Mouse (Mus musculus): Measurements from ENCODE around the gene Ankrd12. TPM values are rescaled to one million over a fixed set of nuclear protein-coding genes. Genes with fewer than 3 reads are reported as not detected.

Ankrd12 gene
- polyA plus RNA-seq, 1 experiment from 2014 or later, result 21.5 TPM

- WGBS, result 78% methylated on average over 5 of the region's 5 CpGs
Observed at GRCm38 (mm10) chr17:65952083-65952482, 124.8 kb downstream of the Ankrd12 start.

GRCm38 (mm10) chr17:65950622-65951404 lies 126.1 kb downstream of the Ankrd12 start, which contains the start of gene Twsg1:
Gene Twsg1, minus strand, starts transcription at chr17:65951226.
- Histone ChIP-seq H3K9ac (ENCODE audit: low read length) (peak within 1 kb of the TSS; percentile 97), H3K4me1 (ENCODE audit: control insufficient read depth, insufficient read depth, low read length) (peaks cover 11% of the 10 kb centered on the region), H3K27me3 (ENCODE audit: control insufficient read depth, insufficient read depth, low read length) (no peaks in the 10 kb centered on the region), H3K27ac (ENCODE audit: low read length) (peak within 1 kb of the TSS; percentile 92), H3K36me3 (ENCODE audit: control insufficient read depth, insufficient read depth) (peaks cover 13% of the 10 kb centered on the region), H3K4me2 (ENCODE audit: low read depth, low read length) (peak within 1 kb of the TSS; percentile 75), H3K4me3 (ENCODE audit: low read length) (peak within 1 kb of the TSS; percentile 95), H3K9me3 (replicated peaks; ENCODE audit: control insufficient read depth, low read length) (no peaks in the 10 kb centered on the region)
- ATAC-seq (replicated peaks; ENCODE audit: extremely low read depth, insufficient read depth, low FRiP score), result peak; percentile 97
- WGBS, result under 1% methylated on average over 80 of the region's 87 CpGs

More at GRCm38 (mm10) chr17:65952083-65952482, 124.8 kb downstream of the Ankrd12 start:
- Histone ChIP-seq H3K9me3 (replicated peaks; ENCODE audit: control insufficient read depth, low read length) (no peaks in the 10 kb centered on the region), H3K27ac (ENCODE audit: low read length) (no peak overlapping the region), H3K27me3 (ENCODE audit: control insufficient read depth, insufficient read depth, low read length) (no peaks in the 10 kb centered on the region), H3K36me3 (ENCODE audit: control insufficient read depth, insufficient read depth) (peaks cover 6% of the 10 kb centered on the region), H3K4me3 (ENCODE audit: low read length) (no peak overlapping the region), H3K4me2 (ENCODE audit: low read depth, low read length) (no peak overlapping the region), H3K4me1 (ENCODE audit: control insufficient read depth, insufficient read depth, low read length) (peaks cover 11% of the 10 kb centered on the region), H3K9ac (ENCODE audit: low read length) (no peak overlapping the region)
- no peak for ATAC-seq (replicated peaks; ENCODE audit: extremely low read depth, insufficient read depth, low FRiP score)

DNA sequence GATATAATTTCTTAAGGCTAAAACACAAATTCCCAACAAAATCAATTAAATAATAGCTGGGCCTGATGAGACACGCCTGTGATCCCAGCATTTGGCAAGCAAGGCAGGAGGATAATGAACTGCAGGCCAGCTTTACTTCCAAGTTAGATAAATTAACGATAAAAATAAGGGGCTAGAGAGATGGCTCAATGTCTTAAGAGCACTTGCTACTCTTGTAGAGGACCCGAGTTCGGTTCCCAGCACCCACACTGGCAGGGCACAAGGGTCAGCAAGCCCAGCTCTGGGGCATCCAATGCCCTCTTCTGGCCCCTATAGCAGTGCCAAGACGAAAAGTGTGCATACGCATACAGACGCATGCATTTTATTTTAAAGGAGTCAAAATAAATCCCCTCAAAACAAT lies 126.7 kb downstream of the Ankrd12 start:
- no peak for ATAC-seq (replicated peaks; ENCODE audit: extremely low read depth, insufficient read depth, low FRiP score)
- Histone ChIP-seq H3K9me3 (replicated peaks; ENCODE audit: control insufficient read depth, low read length) (no peaks in the 10 kb centered on the region), H3K4me2 (ENCODE audit: low read depth, low read length) (peak overlapping the region; percentile 75), H3K9ac (ENCODE audit: low read length) (peak overlapping the region; percentile 97), H3K36me3 (ENCODE audit: control insufficient read depth, insufficient read depth) (peaks cover 13% of the 10 kb centered on the region), H3K4me1 (ENCODE audit: control insufficient read depth, insufficient read depth, low read length) (peaks cover 11% of the 10 kb centered on the region), H3K4me3 (ENCODE audit: low read length) (peak overlapping the region; percentile 95), H3K27ac (ENCODE audit: low read length) (peak overlapping the region; percentile 92), H3K27me3 (ENCODE audit: control insufficient read depth, insufficient read depth, low read length) (no peaks in the 10 kb centered on the region)
- WGBS, result 34% methylated on average over 7 of the region's 7 CpGs

- Histone ChIP-seq H3K4me1 (ENCODE audit: control insufficient read depth, insufficient read depth, low read length) (peaks cover 11% of the 10 kb centered on the region), H3K4me2 (ENCODE audit: low read depth, low read length) (peak overlapping the region; percentile 37), H3K9me3 (replicated peaks; ENCODE audit: control insufficient read depth, low read length) (no peaks in the 10 kb centered on the region), H3K27ac (ENCODE audit: low read length) (peak overlapping the region; percentile 83), H3K4me3 (ENCODE audit: low read length) (no peak overlapping the region; the same call in 1 of the 2 replicates), H3K36me3 (ENCODE audit: control insufficient read depth, insufficient read depth) (peaks cover 13% of the 10 kb centered on the region), H3K9ac (ENCODE audit: low read length) (peak overlapping the region; percentile 28; the same call in 1 of the 2 replicates), H3K27me3 (ENCODE audit: control insufficient read depth, insufficient read depth, low read length) (no peaks in the 10 kb centered on the region)
- ATAC-seq (replicated peaks; ENCODE audit: extremely low read depth, insufficient read depth, low FRiP score), result no peak
- 31% methylated on average over 8 of the region's 8 CpGs for WGBS
Observed at GRCm38 (mm10) chr17:65947307-65947706, 129.6 kb downstream of the Ankrd12 start.

- 75% methylated on average over 2 of the region's 2 CpGs for WGBS
- no peaks in the 10 kb centered on the region for H3K27me3 ChIP-seq (ENCODE audit: control insufficient read depth, insufficient read depth, low read length)
Observed at GRCm38 (mm10) chr17:65945420-65945819, 131.5 kb downstream of the Ankrd12 start.

DNA sequence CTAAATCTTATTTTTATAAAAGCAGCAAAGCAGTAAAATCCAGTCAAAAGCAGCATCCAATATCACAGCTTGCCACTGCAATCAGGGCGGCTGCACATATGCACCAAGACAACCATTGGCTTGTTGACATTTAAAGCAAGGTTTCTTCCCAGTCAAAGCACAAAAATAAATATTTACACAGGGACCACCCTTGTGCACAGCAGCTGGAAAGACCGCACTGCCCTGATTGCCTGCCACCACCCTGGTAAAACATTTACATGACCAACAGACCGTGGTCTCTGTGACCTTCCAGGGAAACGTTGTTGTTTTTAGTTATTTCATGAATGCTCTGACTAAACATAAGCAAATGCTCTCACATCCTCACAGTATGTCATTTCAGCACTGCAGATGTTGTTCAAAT lies 134.5 kb downstream of the Ankrd12 start:
- H3K4me3 ChIP-seq (ENCODE audit: low read length), result no peak overlapping the region
- H3K9ac ChIP-seq (ENCODE audit: low read length), result no peak overlapping the region
- no peak overlapping the region for H3K4me2 ChIP-seq (ENCODE audit: low read depth, low read length)
- H3K36me3 ChIP-seq (ENCODE audit: control insufficient read depth, insufficient read depth), result peaks cover 7% of the 10 kb centered on the region; the same call in 1 of the 2 replicates
- WGBS, result 66% methylated on average over 4 of the region's 4 CpGs
- H3K4me1 ChIP-seq (ENCODE audit: control insufficient read depth, insufficient read depth, low read length), result peaks cover 15% of the 10 kb centered on the region
- ATAC-seq (replicated peaks; ENCODE audit: extremely low read depth, insufficient read depth, low FRiP score), result no peak
- no peaks in the 10 kb centered on the region for H3K27me3 ChIP-seq (ENCODE audit: control insufficient read depth, insufficient read depth, low read length)
- H3K9me3 ChIP-seq (replicated peaks; ENCODE audit: control insufficient read depth, low read length), result no peaks in the 10 kb centered on the region
- H3K27ac ChIP-seq (ENCODE audit: low read length), result no peak overlapping the region

More at GRCm38 (mm10) chr17:65945420-65945819, 131.5 kb downstream of the Ankrd12 start:
- Histone ChIP-seq H3K9ac (ENCODE audit: low read length) (no peak overlapping the region), H3K4me2 (ENCODE audit: low read depth, low read length) (no peak overlapping the region), H3K36me3 (ENCODE audit: control insufficient read depth, insufficient read depth) (peaks cover 13% of the 10 kb centered on the region), H3K4me3 (ENCODE audit: low read length) (no peak overlapping the region), H3K9me3 (replicated peaks; ENCODE audit: control insufficient read depth, low read length) (no peaks in the 10 kb centered on the region), H3K4me1 (ENCODE audit: control insufficient read depth, insufficient read depth, low read length) (peaks cover 11% of the 10 kb centered on the region), H3K27ac (ENCODE audit: low read length) (no peak overlapping the region)
- no peak for ATAC-seq (replicated peaks; ENCODE audit: extremely low read depth, insufficient read depth, low FRiP score)

GRCm38 (mm10) chr17:65941275-65941674 lies 135.6 kb downstream of the Ankrd12 start:
- Histone ChIP-seq H3K9me3 (replicated peaks; ENCODE audit: control insufficient read depth, low read length) (no peaks in the 10 kb centered on the region), H3K27me3 (ENCODE audit: control insufficient read depth, insufficient read depth, low read length) (no peaks in the 10 kb centered on the region), H3K4me3 (ENCODE audit: low read length) (no peak overlapping the region), H3K4me1 (ENCODE audit: control insufficient read depth, insufficient read depth, low read length) (peaks cover 15% of the 10 kb centered on the region), H3K9ac (ENCODE audit: low read length) (no peak overlapping the region), H3K27ac (ENCODE audit: low read length) (no peak overlapping the region), H3K4me2 (ENCODE audit: low read depth, low read length) (no peak overlapping the region), H3K36me3 (ENCODE audit: control insufficient read depth, insufficient read depth) (peaks cover 10% of the 10 kb centered on the region)
- 87% methylated on average over 6 of the region's 6 CpGs for WGBS
- ATAC-seq (replicated peaks; ENCODE audit: extremely low read depth, insufficient read depth, low FRiP score), result no peak

GRCm38 (mm10) chr17:65940221-65940620 lies 136.7 kb downstream of the Ankrd12 start:
- H3K27ac ChIP-seq (ENCODE audit: low read length), result peak overlapping the region; percentile 49
- no peak overlapping the region for H3K4me2 ChIP-seq (ENCODE audit: low read depth, low read length)

More at GRCm38 (mm10) chr17:65940221-65940620, 136.7 kb downstream of the Ankrd12 start:
- WGBS, result 72% methylated on average over 12 of the region's 12 CpGs
- Histone ChIP-seq H3K27me3 (ENCODE audit: control insufficient read depth, insufficient read depth, low read length) (no peaks in the 10 kb centered on the region), H3K9ac (ENCODE audit: low read length) (peak overlapping the region; percentile 26; the same call in 1 of the 2 replicates), H3K36me3 (ENCODE audit: control insufficient read depth, insufficient read depth) (peaks cover 7% of the 10 kb centered on the region), H3K4me1 (ENCODE audit: control insufficient read depth, insufficient read depth, low read length) (peaks cover 15% of the 10 kb centered on the region), H3K9me3 (replicated peaks; ENCODE audit: control insufficient read depth, low read length) (no peaks in the 10 kb centered on the region), H3K4me3 (ENCODE audit: low read length) (no peak overlapping the region)
- ATAC-seq (replicated peaks; ENCODE audit: extremely low read depth, insufficient read depth, low FRiP score), result no peak

Measured in heart, embryonic 16.5 days (tissue).